Mouse (Mus musculus): ENCODE data around the gene Mmrn2. TPM values are rescaled to one million over a fixed set of nuclear protein-coding genes. Genes with fewer than 3 reads are reported as not detected.

Gene Mmrn2
- polyA plus RNA-seq, 1 experiment: 19.4 TPM

- DNase-seq: no peak
- no peaks in the 10 kb centered on the region for H3K4me1 ChIP-seq (ENCODE audit: control insufficient read depth, insufficient read depth, low read length)
- H3K4me3 ChIP-seq (ENCODE audit: insufficient read depth, low read depth, low read length): no peak overlapping the region
- peaks cover 26% of the 10 kb centered on the region for H3K36me3 ChIP-seq (ENCODE audit: control insufficient read depth, insufficient read depth, low read length)
- 90% methylated on average over 4 of the region's 4 CpGs for WGBS
- H3K27me3 ChIP-seq (replicated peaks; ENCODE audit: control insufficient read depth, insufficient read depth, low read length): no peaks in the 10 kb centered on the region
- TF ChIP-seq CTCF (conservative IDR thresholded peaks at IDR 0.05; ENCODE audit: insufficient read depth, insufficient read length, low read depth, low read length) (no peak), POLR2A (IDR thresholded peaks at IDR 0.05; ENCODE audit: low read depth, low read length) (no peak)
- H3K27ac ChIP-seq (ENCODE audit: insufficient read depth, low read depth, low read length): no peak overlapping the region
Measured at GRCm38 (mm10) chr14:34341993-34342392, 33.3 kb upstream of the Mmrn2 start.

GRCm38 (mm10) chr14:34343078-34343477 lies 32.2 kb upstream of the Mmrn2 start:
- WGBS: 89% methylated on average over 4 of the region's 4 CpGs
- no peak overlapping the region for H3K27ac ChIP-seq (ENCODE audit: insufficient read depth, low read depth, low read length)
- peaks cover 23% of the 10 kb centered on the region for H3K36me3 ChIP-seq (ENCODE audit: control insufficient read depth, insufficient read depth, low read length)
- H3K4me3 ChIP-seq (ENCODE audit: insufficient read depth, low read depth, low read length): no peak overlapping the region
- no peaks in the 10 kb centered on the region for H3K27me3 ChIP-seq (replicated peaks; ENCODE audit: control insufficient read depth, insufficient read depth, low read length)
- DNase-seq: no peak
- H3K4me1 ChIP-seq (ENCODE audit: control insufficient read depth, insufficient read depth, low read length): no peaks in the 10 kb centered on the region
- TF ChIP-seq CTCF (conservative IDR thresholded peaks at IDR 0.05; ENCODE audit: insufficient read depth, insufficient read length, low read depth, low read length) (no peak), POLR2A (IDR thresholded peaks at IDR 0.05; ENCODE audit: low read depth, low read length) (no peak)

GRCm38 (mm10) chr14:34344361-34344760 lies 30.9 kb upstream of the Mmrn2 start:
- no peaks in the 10 kb centered on the region for H3K4me1 ChIP-seq (ENCODE audit: control insufficient read depth, insufficient read depth, low read length)
- 88% methylated on average over 5 of the region's 5 CpGs for WGBS
- no peak overlapping the region for H3K4me3 ChIP-seq (ENCODE audit: insufficient read depth, low read depth, low read length)
- no peak for TF ChIP-seq POLR2A (IDR thresholded peaks at IDR 0.05; ENCODE audit: low read depth, low read length)
- no peak for DNase-seq
- H3K27me3 ChIP-seq (replicated peaks; ENCODE audit: control insufficient read depth, insufficient read depth, low read length): no peaks in the 10 kb centered on the region
- no peak overlapping the region for H3K27ac ChIP-seq (ENCODE audit: insufficient read depth, low read depth, low read length)
- peaks cover 19% of the 10 kb centered on the region for H3K36me3 ChIP-seq (ENCODE audit: control insufficient read depth, insufficient read depth, low read length)

- DNase-seq: no peak
- peaks cover 16% of the 10 kb centered on the region for H3K36me3 ChIP-seq (ENCODE audit: control insufficient read depth, insufficient read depth, low read length)
- no peak overlapping the region for H3K4me3 ChIP-seq (ENCODE audit: insufficient read depth, low read depth, low read length)
- no peak overlapping the region for H3K27ac ChIP-seq (ENCODE audit: insufficient read depth, low read depth, low read length)
- peak; percentile 55 for TF ChIP-seq CTCF (conservative IDR thresholded peaks at IDR 0.05; ENCODE audit: insufficient read depth, insufficient read length, low read depth, low read length)
- TF ChIP-seq POLR2A (IDR thresholded peaks at IDR 0.05; ENCODE audit: low read depth, low read length): no peak
- no peaks in the 10 kb centered on the region for H3K4me1 ChIP-seq (ENCODE audit: control insufficient read depth, insufficient read depth, low read length)
- H3K27me3 ChIP-seq (replicated peaks; ENCODE audit: control insufficient read depth, insufficient read depth, low read length): no peaks in the 10 kb centered on the region
- 52% methylated on average over 12 of the region's 12 CpGs for WGBS
Measured at GRCm38 (mm10) chr14:34345771-34346566, 29.3 kb upstream of the Mmrn2 start.

- Histone ChIP-seq H3K36me3 (ENCODE audit: control insufficient read depth, insufficient read depth, low read length) (peaks cover 13% of the 10 kb centered on the region), H3K27me3 (replicated peaks; ENCODE audit: control insufficient read depth, insufficient read depth, low read length) (no peaks in the 10 kb centered on the region), H3K4me3 (ENCODE audit: insufficient read depth, low read depth, low read length) (no peak overlapping the region), H3K4me1 (ENCODE audit: control insufficient read depth, insufficient read depth, low read length) (no peaks in the 10 kb centered on the region), H3K27ac (ENCODE audit: insufficient read depth, low read depth, low read length) (no peak overlapping the region)
- TF ChIP-seq CTCF (conservative IDR thresholded peaks at IDR 0.05; ENCODE audit: insufficient read depth, insufficient read length, low read depth, low read length) (no peak), POLR2A (IDR thresholded peaks at IDR 0.05; ENCODE audit: low read depth, low read length) (no peak)
- WGBS: 90% methylated on average over 5 of the region's 5 CpGs
- no peak for DNase-seq
Measured at GRCm38 (mm10) chr14:34347084-34347483, 28.2 kb upstream of the Mmrn2 start.

- Histone ChIP-seq H3K4me1 (ENCODE audit: control insufficient read depth, insufficient read depth, low read length) (no peaks in the 10 kb centered on the region), H3K27ac (ENCODE audit: insufficient read depth, low read depth, low read length) (no peak overlapping the region), H3K27me3 (replicated peaks; ENCODE audit: control insufficient read depth, insufficient read depth, low read length) (no peaks in the 10 kb centered on the region), H3K36me3 (ENCODE audit: control insufficient read depth, insufficient read depth, low read length) (peaks cover 6% of the 10 kb centered on the region), H3K4me3 (ENCODE audit: insufficient read depth, low read depth, low read length) (no peak overlapping the region)
- peak; percentile 46 for DNase-seq
- no peak for TF ChIP-seq CTCF (conservative IDR thresholded peaks at IDR 0.05; ENCODE audit: insufficient read depth, insufficient read length, low read depth, low read length)
- TF ChIP-seq POLR2A (IDR thresholded peaks at IDR 0.05; ENCODE audit: low read depth, low read length): no peak
- WGBS: 59% methylated on average over 7 of the region's 7 CpGs
Measured at GRCm38 (mm10) chr14:34348301-34348700, 27.0 kb upstream of the Mmrn2 start.

GRCm38 (mm10) chr14:34349007-34349406 lies 26.3 kb upstream of the Mmrn2 start:
- 0 out of 2 replicates have a peak, but pooled peaks cover 3% of the 10 kb centered on the region for H3K4me1 ChIP-seq (ENCODE audit: control insufficient read depth, insufficient read depth, low read length)
- H3K27me3 ChIP-seq (replicated peaks; ENCODE audit: control insufficient read depth, insufficient read depth, low read length): no peaks in the 10 kb centered on the region
- H3K4me3 ChIP-seq (ENCODE audit: insufficient read depth, low read depth, low read length): no peak overlapping the region
- 75% methylated on average over 8 of the region's 8 CpGs for WGBS
- TF ChIP-seq CTCF (conservative IDR thresholded peaks at IDR 0.05; ENCODE audit: insufficient read depth, insufficient read length, low read depth, low read length) (no peak), POLR2A (IDR thresholded peaks at IDR 0.05; ENCODE audit: low read depth, low read length) (no peak)
- peak; percentile 40 for DNase-seq
- H3K27ac ChIP-seq (ENCODE audit: insufficient read depth, low read depth, low read length): no peak overlapping the region
- H3K36me3 ChIP-seq (ENCODE audit: control insufficient read depth, insufficient read depth, low read length): peaks cover 3% of the 10 kb centered on the region
